Mouse (Mus musculus) T-cell, adult 2 months (primary cell): Measurements from ENCODE around the gene Col4a4.

Experiments
- DNase-seq: peaks from one replicate; pipeline ENCODE4 v3.0.0; 2022; ENCODE audit warnings: low spot score

The Col4a4 gene

DNA sequence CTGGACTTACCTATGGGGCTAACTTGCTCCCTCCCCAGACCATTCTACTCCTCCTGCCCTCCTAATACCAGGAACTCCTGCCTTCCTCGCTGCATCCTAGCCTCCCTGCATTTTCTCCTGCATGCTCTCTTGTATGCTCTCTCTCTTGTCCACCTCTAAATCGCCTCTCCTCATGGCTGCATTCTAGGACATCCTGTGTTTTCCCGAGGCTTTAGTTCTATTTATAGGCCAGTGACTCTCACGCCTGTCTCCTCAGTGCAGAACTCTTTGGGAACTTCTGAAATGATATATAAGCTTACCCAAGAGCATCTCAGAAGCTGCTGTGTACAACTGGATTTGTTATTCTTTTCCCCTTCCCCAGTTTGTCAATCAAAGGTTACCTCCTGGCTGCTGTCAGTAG is 174.6 kb downstream of the Col4a4 start:
- DNase-seq, result no peak

DNA sequence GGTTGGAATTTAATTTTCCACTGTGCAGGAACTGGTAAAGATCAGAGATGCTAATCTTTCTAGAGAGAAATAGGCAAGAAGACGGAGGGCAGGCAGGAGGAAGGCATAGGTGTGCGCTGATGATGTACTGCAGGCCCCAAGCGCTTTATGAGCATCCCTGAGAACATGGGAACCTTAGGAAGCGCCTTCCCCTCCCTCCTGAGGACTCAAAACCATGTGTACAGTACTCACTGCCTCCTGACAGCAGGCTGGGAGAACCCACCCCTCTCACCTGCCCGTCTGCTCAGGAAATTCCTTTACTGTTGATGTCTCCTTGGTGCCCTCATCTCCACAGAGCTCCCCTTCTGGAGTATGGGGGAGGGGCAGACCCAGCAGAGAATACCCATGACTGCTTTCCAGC is 175.1 kb downstream of the Col4a4 start:
- DNase-seq, result no peak

DNA sequence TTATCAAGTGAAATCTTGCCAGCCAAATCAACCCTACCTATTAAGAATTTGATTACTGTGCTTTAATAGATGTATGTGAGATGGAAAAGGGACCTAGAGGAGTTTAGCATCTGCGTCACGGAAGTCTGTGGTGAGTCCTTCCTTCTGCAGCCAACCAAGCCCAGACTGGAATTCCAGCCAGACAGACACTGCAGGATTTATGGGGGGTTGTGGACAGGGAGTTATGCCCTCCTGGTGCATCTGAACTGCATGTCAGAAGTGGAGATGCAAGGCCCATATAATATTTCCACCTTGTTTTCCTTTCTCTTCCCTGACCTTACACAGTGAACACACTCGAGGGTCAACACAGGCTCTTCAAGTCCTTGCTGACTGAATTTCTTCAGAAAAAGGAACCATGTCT is 176.1 kb downstream of the Col4a4 start:
- no peak for DNase-seq

DNA sequence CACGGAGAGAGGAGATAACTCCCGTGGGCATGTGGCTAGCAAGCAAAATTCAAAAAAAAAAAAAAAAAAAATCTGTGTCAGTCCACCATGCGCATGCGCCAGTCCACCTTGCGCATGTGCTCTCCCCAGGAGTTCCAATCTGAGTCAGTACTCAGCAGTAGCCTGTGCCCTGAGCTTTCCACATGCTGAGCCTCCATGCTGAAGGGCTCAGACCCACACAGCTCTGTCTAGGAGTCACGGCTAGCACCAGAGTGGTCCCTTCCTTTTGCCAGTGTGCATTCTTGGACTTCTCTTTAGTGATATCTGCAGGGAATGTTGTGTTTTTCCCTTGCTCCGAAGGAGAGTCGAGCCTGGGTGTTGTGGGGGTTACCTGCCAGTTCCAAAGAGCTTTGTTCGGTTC is 177.4 kb downstream of the Col4a4 start:
- no peak for DNase-seq

DNA sequence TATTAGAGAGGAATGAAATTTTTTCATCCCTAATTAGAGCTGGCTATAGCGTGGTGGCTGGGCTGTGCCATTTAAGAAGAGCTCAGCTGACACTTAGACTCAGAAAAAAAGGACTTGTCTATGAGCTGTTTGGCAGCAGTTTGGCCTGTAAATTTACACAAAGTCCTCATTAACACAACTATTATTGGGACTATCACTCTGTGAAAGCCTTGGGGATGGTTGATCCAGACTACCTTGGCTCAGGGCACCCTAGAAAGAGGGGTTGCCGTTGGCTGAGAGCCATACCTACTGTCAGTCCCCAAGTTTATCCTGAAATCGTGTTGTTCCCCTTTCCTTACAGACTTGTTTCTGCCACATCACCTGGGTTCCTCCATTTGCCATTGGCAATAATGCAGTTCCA is 178.9 kb downstream of the Col4a4 start:
- DNase-seq, result no peak
